Mouse (Mus musculus) spleen, postnatal 4 days (tissue): ENCODE measurements around the gene Fez1.

Experiments used
- DNase-seq, 2 experiments: peaks; one replicate each; pipeline ENCODE4 v3.0.0; 2022; ENCODE audit warnings: low spot score in 2 of 2

Gene Fez1

GRCm38 (mm10) chr9:36894242-36894641 lies 72.6 kb downstream of the Fez1 start:
- DNase-seq = no peak

GRCm38 (mm10) chr9:36895009-36895693 lies 73.5 kb downstream of the Fez1 start:
- DNase-seq = no peak

GRCm38 (mm10) chr9:36898560-36898959 lies 76.9 kb downstream of the Fez1 start:
- DNase-seq = no peak

GRCm38 (mm10) chr9:36900464-36900863 lies 78.8 kb downstream of the Fez1 start:
- DNase-seq = no peak

- DNase-seq = no peak
These were observed 83.8 kb downstream of the Fez1 start for GRCm38 (mm10) chr9:36905452-36905851.

GRCm38 (mm10) chr9:36916362-36916761 lies 94.7 kb downstream of the Fez1 start:
- peak; percentile 24 to 78 for DNase-seq

- no peak for DNase-seq
These were observed 95.3 kb downstream of the Fez1 start for GRCm38 (mm10) chr9:36916915-36917314.

GRCm38 (mm10) chr9:36918582-36918981 lies 96.9 kb downstream of the Fez1 start:
- DNase-seq = no peak

- DNase-seq = no peak
These were observed 97.8 kb downstream of the Fez1 start for GRCm38 (mm10) chr9:36919472-36919871.

- no peak for DNase-seq
These were observed 100.2 kb downstream of the Fez1 start for GRCm38 (mm10) chr9:36921718-36922415.

- DNase-seq = no peak
These were observed 102.1 kb downstream of the Fez1 start for GRCm38 (mm10) chr9:36923753-36924152.
